Mouse (Mus musculus): ENCODE data around the gene Hspa1l. TPM values are rescaled to one million over a fixed set of nuclear protein-coding genes. Genes with fewer than 3 reads are reported as not detected.
A peak's percentile ranks its signal among the peaks of the same experiment; 100 is the strongest.
"Not testable (repeated sequence)": the region's sequence is repeated elsewhere in the genome, so short reads cannot be mapped to it uniquely, and the experiment has no call there.

Hspa1l gene
- total and polyA plus RNA-seq, 3 experiments: 0.15 to 1.6 TPM; not detected in 1

GRCm38 (mm10) chr17:34948721-34949552 lies 23.6 kb upstream of the Hspa1l start:
- Histone ChIP-seq H3K79me2 (ENCODE audit: control insufficient read depth, insufficient read depth, low read length, poor library complexity) (peaks cover 22% of the 10 kb centered on the region), H3K9ac (ENCODE audit: control insufficient read depth, low read depth, low read length, poor library complexity, severe bottlenecking) (peak overlapping the region; percentile 1; the same call in 1 of the 2 replicates), H3K36me3 (ENCODE audit: control insufficient read depth in 1 of 2, insufficient read depth in 2 of 2, low read length in 2 of 2) (peaks cover 0 to 17% of the 10 kb centered on the region in 2 experiments; a peak in 3 of 4 replicates), H3K27ac (ENCODE audit: control insufficient read depth, low read depth, low read length) (peak overlapping the region; percentile 90)
- H3K27me3 ChIP-seq (ENCODE audit: control insufficient read depth in 1 of 2, insufficient read depth in 2 of 2, low read length in 2 of 2); H3K4me1 ChIP-seq (ENCODE audit: control insufficient read depth in 1 of 2, insufficient read depth in 2 of 2, low read length in 2 of 2); H3K4me3 ChIP-seq (ENCODE audit: control insufficient read depth in 1 of 2, insufficient read depth in 1 of 2, low read depth in 2 of 2, low read length in 2 of 2); H3K9me3 ChIP-seq (replicated peaks; ENCODE audit: insufficient read depth, low read length): not testable (repeated sequence)
- DNase-seq (ENCODE audit: low read depth, low spot score): peak; percentile 59
- TF ChIP-seq TBP (IDR thresholded peaks at IDR 0.05; ENCODE audit: low read depth, low read length) (peak; percentile 92), CHD1 (IDR thresholded peaks at IDR 0.05; ENCODE audit: low read depth, low read length) (0 out of 2 replicates have a peak, but pooled peaks have one; percentile 5), CHD2 (IDR thresholded peaks at IDR 0.05; ENCODE audit: low read length) (peak; percentile 8; the same call in 1 of the 2 replicates), ZNF384 (IDR thresholded peaks at IDR 0.05; ENCODE audit: low read depth, low read length) (peak; percentile 63; the same call in 1 of the 2 replicates)

DNA sequence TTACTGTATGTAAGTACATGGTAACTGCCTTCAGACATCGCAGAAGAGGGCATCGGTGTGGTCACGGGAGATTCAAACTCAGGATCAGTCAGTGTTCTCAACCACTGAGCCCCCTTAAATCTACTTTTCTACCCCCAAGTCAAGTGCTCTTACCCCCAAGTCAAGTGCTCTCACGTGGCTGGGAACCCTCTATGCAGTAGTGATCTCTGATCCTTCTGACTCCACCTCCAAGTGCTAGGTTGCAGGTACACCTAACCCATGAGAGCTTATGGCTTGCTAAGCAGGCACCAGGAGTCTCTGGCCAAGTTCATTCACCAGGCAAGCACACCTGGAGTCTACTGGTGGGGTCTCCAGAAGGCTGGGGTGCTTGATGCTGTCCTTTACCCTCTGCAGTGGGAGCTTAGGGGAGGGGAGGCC lies 22.9 kb upstream of the Hspa1l start:
- H3K9me3 ChIP-seq (replicated peaks; ENCODE audit: insufficient read depth, low read length): no peaks in the 10 kb centered on the region
- peaks cover 0 to 12% of the 10 kb centered on the region in 2 experiments; a peak in 3 of 4 replicates for H3K36me3 ChIP-seq (ENCODE audit: control insufficient read depth in 1 of 2, insufficient read depth in 2 of 2, low read length in 2 of 2)
- peak overlapping the region; percentile 90 for H3K27ac ChIP-seq (ENCODE audit: control insufficient read depth, low read depth, low read length)
- no peaks in the 10 kb centered on the region for H3K27me3 ChIP-seq (ENCODE audit: control insufficient read depth in 1 of 2, insufficient read depth in 2 of 2, low read length in 2 of 2)
- H3K79me2 ChIP-seq (ENCODE audit: control insufficient read depth, insufficient read depth, low read length, poor library complexity): peaks cover 22% of the 10 kb centered on the region
- H3K4me3 ChIP-seq (ENCODE audit: control insufficient read depth in 1 of 2, insufficient read depth in 1 of 2, low read depth in 2 of 2, low read length in 2 of 2): peak overlapping the region in 1 of 2 experiments; percentile 20; a peak in 1 of 4 replicates
- peak; percentile 74 for DNase-seq (ENCODE audit: low read depth, low spot score)
- TF ChIP-seq SIN3A (IDR thresholded peaks at IDR 0.05; ENCODE audit: low read length) (0 out of 2 replicates have a peak, but pooled peaks have one; percentile 33), POLR2A (IDR thresholded peaks at IDR 0.05; ENCODE audit: control insufficient read depth in 1 of 2, insufficient read depth in 1 of 2, low read depth in 1 of 2, low read length in 2 of 2, poor library complexity in 1 of 2) (peak in 1 of 2 experiments; percentile 77; a peak in 3 of 4 replicates), SMC3 (IDR thresholded peaks at IDR 0.05; ENCODE audit: low read depth, low read length) (0 out of 2 replicates have a peak, but pooled peaks have one; percentile 9), TBP (IDR thresholded peaks at IDR 0.05; ENCODE audit: low read depth, low read length) (0 out of 2 replicates have a peak, but pooled peaks have one; percentile 12), POLR2AphosphoS2 (IDR thresholded peaks at IDR 0.05; ENCODE audit: low read length) (peak; percentile 93), TAL1 (IDR thresholded peaks at IDR 0.05; ENCODE audit: low read length) (no peak), ZMIZ1 (IDR thresholded peaks at IDR 0.05; ENCODE audit: low read depth, low read length) (peak; percentile 87), EP300 (IDR thresholded peaks at IDR 0.05; ENCODE audit: low read depth in 1 of 2, low read length in 2 of 2) (no peak), GATA1 (IDR thresholded peaks at IDR 0.05; ENCODE audit: low read depth, low read length) (no peak), ZKSCAN1 (IDR thresholded peaks at IDR 0.05; ENCODE audit: low read depth, low read length) (no peak)
- peak overlapping the region; percentile 100 for H3K9ac ChIP-seq (ENCODE audit: control insufficient read depth, low read depth, low read length, poor library complexity, severe bottlenecking)
- H3K4me1 ChIP-seq (ENCODE audit: control insufficient read depth in 1 of 2, insufficient read depth in 2 of 2, low read length in 2 of 2): peaks cover 0 to 3% of the 10 kb centered on the region in 2 experiments; a peak in 2 of 4 replicates

All from MEL (cell line).